Mouse (Mus musculus) embryonic facial prominence, embryonic 15.5 days (tissue): ENCODE results near the gene Tsc1. TPM values are rescaled to one million over a fixed set of nuclear protein-coding genes. Genes with fewer than 3 reads are reported as not detected.
A peak's percentile ranks its signal among the peaks of the same experiment; 100 is the strongest.

Experiments used
- ATAC-seq: fragments of 200-750 bp; cut with Nextera tagmentation; 2 replicates; pipeline ENCODE4 v1.8.0; 2017; ENCODE audit warnings: low read depth, moderate TSS enrichment; ENCODE audit not compliant: insufficient number of reproducible peaks, low FRiP score, low TSS enrichment
- H3K27ac ChIP-seq: fragments of 300-500 bp; sonication (generic); replicated peaks from 2 replicates; pipeline ENCODE4 v1.5.1; 2015; ENCODE audit warnings: mild to moderate bottlenecking, inconsistent platforms
- H3K27me3 ChIP-seq: fragments of 300-500 bp; sonication (generic); 2 replicates; pipeline ENCODE4 v1.6.1; 2015; ENCODE audit warnings: inconsistent platforms
- H3K36me3 ChIP-seq: fragments of 300-500 bp; sonication (generic); 2 replicates; pipeline ENCODE4 v1.6.1; 2015; ENCODE audit warnings: mild to moderate bottlenecking, inconsistent platforms
- H3K4me1 ChIP-seq: fragments of 300-500 bp; sonication (generic); 2 replicates; pipeline ENCODE4 v1.6.1; 2015; ENCODE audit warnings: inconsistent platforms
- H3K4me2 ChIP-seq: fragments of 300-500 bp; sonication (generic); replicated peaks from 2 replicates; pipeline ENCODE4 v1.6.1; 2015; ENCODE audit warnings: mild to moderate bottlenecking, inconsistent platforms
- H3K4me3 ChIP-seq: fragments of 300-500 bp; sonication (generic); replicated peaks from 2 replicates; pipeline ENCODE4 v1.5.1; 2015; ENCODE audit warnings: mild to moderate bottlenecking, inconsistent platforms
- H3K9ac ChIP-seq: fragments of 300-500 bp; sonication (generic); 2 replicates; pipeline ENCODE4 v1.6.1; 2015; ENCODE audit warnings: inconsistent platforms
- H3K9me3 ChIP-seq: fragments of 300-500 bp; sonication (generic); replicated peaks from 2 replicates; pipeline ENCODE4 v1.6.1; 2016; ENCODE audit warnings: inconsistent platforms
- WGBS: fragments of 180-500 bp; shearing (Covaris S2); methylation state at CpG from one replicate; pipeline ENCODE4 v1.1.7; 2015; 5-methylcytosine and 5-hydroxymethylcytosine counted together
- polyA plus RNA-seq: library from polyadenylated mRNA; unstranded; fragments of >200 nt; fragmentation: Nextera tagmentation; extraction: Ambion mirVana; gene quantifications from 2 replicates; pipeline ENCODE4 v1.2.1, GENCODE M21; 2015

Tsc1 gene
- polyA plus RNA-seq, 1 experiment from 2014 or later = 17.2 TPM

DNA sequence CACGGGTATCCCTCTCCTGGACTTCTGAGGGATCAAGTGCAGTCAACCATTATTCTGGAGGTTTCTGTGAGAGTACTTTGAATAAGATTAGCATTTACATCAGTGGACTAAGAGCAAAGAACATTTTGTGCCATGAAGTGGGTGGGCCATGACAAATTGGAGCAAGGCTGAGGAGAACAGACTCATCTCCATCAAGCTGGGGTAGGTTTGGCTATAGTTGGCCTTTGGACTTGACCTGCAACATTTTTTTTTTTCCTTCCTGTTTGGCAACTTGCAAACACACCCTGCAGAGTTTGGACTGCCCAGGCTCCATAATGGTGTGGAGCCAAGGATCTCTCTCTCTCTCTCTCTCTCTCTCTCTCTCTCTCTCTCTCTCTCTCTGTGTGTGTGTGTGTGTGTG is 8.4 kb upstream of the Tsc1 start:
- no peak overlapping the region for H3K4me3 ChIP-seq
- 64% methylated on average over 1 of the region's 1 CpGs for WGBS
- no peaks in the 10 kb centered on the region for H3K9me3 ChIP-seq
- no peaks in the 10 kb centered on the region for H3K4me1 ChIP-seq
- H3K27me3 ChIP-seq = no peaks in the 10 kb centered on the region
- no peak overlapping the region for H3K4me2 ChIP-seq
- H3K27ac ChIP-seq = no peak overlapping the region
- H3K36me3 ChIP-seq = no peaks in the 10 kb centered on the region
- ATAC-seq = no peak
- no peak overlapping the region for H3K9ac ChIP-seq

- Histone ChIP-seq H3K27ac (no peak overlapping the region), H3K27me3 (no peaks in the 10 kb centered on the region), H3K9ac (no peak overlapping the region), H3K9me3 (no peaks in the 10 kb centered on the region), H3K4me1 (peaks cover 2% of the 10 kb centered on the region; the same call in 1 of the 2 replicates), H3K36me3 (no peaks in the 10 kb centered on the region), H3K4me3 (no peak overlapping the region), H3K4me2 (no peak overlapping the region)
- ATAC-seq = no peak
- WGBS = 46% methylated on average over 4 of the region's 4 CpGs
These were observed 7.9 kb upstream of the Tsc1 start for GRCm38 (mm10) chr2:28633136-28633535.

DNA sequence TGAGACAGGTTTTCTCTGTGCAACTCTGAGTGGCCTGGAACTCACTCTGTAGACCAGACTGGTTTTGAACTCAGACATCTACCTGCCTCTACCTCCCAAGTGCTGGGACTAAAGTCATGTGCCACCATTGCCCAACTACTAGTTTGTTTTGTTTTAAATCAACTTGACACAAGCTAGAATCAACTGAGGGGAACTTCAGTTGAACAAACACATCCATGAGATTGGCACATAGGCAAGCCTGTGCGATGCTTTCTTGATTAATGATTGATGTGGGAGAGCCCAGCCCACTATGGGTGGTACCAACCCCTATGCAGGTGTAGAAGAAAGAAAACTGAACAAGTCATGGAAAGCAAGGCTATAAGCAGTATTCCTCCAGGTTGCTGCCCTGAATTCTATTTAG is 5.8 kb upstream of the Tsc1 start:
- Histone ChIP-seq H3K27ac (no peak overlapping the region), H3K36me3 (no peaks in the 10 kb centered on the region), H3K4me1 (peaks cover 11% of the 10 kb centered on the region), H3K4me3 (no peak overlapping the region), H3K27me3 (no peaks in the 10 kb centered on the region), H3K4me2 (no peak overlapping the region), H3K9me3 (no peaks in the 10 kb centered on the region), H3K9ac (no peak overlapping the region)
- 81% methylated on average over 1 of the region's 1 CpGs for WGBS
- ATAC-seq = no peak

GRCm38 (mm10) chr2:28637106-28637845 is 3.8 kb upstream of the Tsc1 start:
- Histone ChIP-seq H3K9ac (no peak overlapping the region), H3K27ac (no peak overlapping the region), H3K4me1 (peaks cover 22% of the 10 kb centered on the region), H3K27me3 (no peaks in the 10 kb centered on the region), H3K36me3 (no peaks in the 10 kb centered on the region), H3K4me3 (no peak overlapping the region), H3K4me2 (no peak overlapping the region), H3K9me3 (no peaks in the 10 kb centered on the region)
- no peak for ATAC-seq
- 80% methylated on average over 9 of the region's 9 CpGs for WGBS

GRCm38 (mm10) chr2:28638352-28638751 is 2.7 kb upstream of the Tsc1 start:
- peak overlapping the region; percentile 18 for H3K4me3 ChIP-seq
- H3K27me3 ChIP-seq = no peaks in the 10 kb centered on the region
- H3K36me3 ChIP-seq = no peaks in the 10 kb centered on the region
- no peaks in the 10 kb centered on the region for H3K9me3 ChIP-seq
- peaks cover 31% of the 10 kb centered on the region for H3K4me1 ChIP-seq
- 16% methylated on average over 9 of the region's 9 CpGs for WGBS
- no peak overlapping the region for H3K9ac ChIP-seq
- H3K27ac ChIP-seq = 0 out of 2 replicates have a peak overlapping the region, but pooled peaks have one; percentile 22
- H3K4me2 ChIP-seq = peak overlapping the region; percentile 37
- no peak for ATAC-seq

DNA sequence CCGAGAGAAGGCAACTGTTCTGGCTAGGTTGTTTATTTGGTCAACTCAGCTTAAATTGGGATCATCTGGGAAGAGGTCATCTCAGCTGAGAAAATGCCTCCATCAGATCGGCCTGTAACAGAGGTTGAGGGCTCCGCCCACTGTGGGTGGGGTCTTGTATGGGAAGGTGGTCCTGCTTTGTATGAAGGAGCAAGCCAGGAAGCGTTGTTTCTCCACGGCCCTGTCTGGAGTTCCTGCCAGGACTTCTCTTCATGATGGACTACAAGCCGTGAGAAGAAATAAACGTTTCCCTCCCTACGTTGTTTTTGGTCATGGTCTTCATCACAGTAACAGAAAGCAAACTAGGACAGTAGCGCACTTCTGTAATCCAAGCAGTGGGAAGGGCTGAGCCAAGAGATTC is 2.1 kb upstream of the Tsc1 start:
- peak overlapping the region; percentile 18 for H3K4me3 ChIP-seq
- peak overlapping the region; percentile 37 for H3K4me2 ChIP-seq
- no peaks in the 10 kb centered on the region for H3K9me3 ChIP-seq
- H3K4me1 ChIP-seq = peaks cover 35% of the 10 kb centered on the region
- H3K27ac ChIP-seq = 0 out of 2 replicates have a peak overlapping the region, but pooled peaks have one; percentile 22
- WGBS = 5% methylated on average over 9 of the region's 9 CpGs
- no peak for ATAC-seq
- no peaks in the 10 kb centered on the region for H3K27me3 ChIP-seq
- H3K9ac ChIP-seq = no peak overlapping the region
- H3K36me3 ChIP-seq = no peaks in the 10 kb centered on the region

DNA sequence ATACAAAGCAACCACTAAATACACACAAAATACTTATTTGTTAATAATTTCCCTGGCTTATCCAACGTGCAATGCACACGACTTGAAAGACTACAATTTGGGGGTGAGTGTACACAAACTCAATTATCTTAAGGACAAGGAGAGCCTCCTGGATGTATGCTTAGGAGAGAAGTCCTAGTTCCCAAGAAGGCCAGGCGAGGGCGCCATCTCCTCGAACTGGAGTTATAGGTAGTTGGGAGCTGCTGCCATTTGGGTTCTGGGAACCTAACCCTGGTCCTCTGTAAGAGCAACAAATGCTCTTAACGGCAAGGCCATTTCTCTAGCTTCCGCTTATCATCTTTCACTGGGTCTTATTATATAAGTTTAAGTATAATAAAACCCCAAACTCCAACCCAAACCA is 1.2 kb upstream of the Tsc1 start:
- WGBS = 51% methylated on average over 7 of the region's 7 CpGs

GRCm38 (mm10) chr2:28641435-28641941 is 460 bp downstream of the Tsc1 start:
- no peaks in the 10 kb centered on the region for H3K36me3 ChIP-seq
- WGBS = under 1% methylated on average over 43 of the region's 43 CpGs
- H3K27me3 ChIP-seq = no peaks in the 10 kb centered on the region
- peak; percentile 68 for ATAC-seq
- peak overlapping the region; percentile 71 for H3K4me2 ChIP-seq
- peak overlapping the region; percentile 90 for H3K27ac ChIP-seq
- H3K9me3 ChIP-seq = no peaks in the 10 kb centered on the region
- H3K9ac ChIP-seq = peak overlapping the region; percentile 69
- H3K4me3 ChIP-seq = peak overlapping the region; percentile 98
- peaks cover 35% of the 10 kb centered on the region for H3K4me1 ChIP-seq

More for the DNA sequence above, 1.2 kb upstream of the Tsc1 start:
- peaks cover 35% of the 10 kb centered on the region for H3K4me1 ChIP-seq
- H3K36me3 ChIP-seq = no peaks in the 10 kb centered on the region
- H3K4me3 ChIP-seq = no peak overlapping the region
- H3K27ac ChIP-seq = no peak overlapping the region
- H3K9me3 ChIP-seq = no peaks in the 10 kb centered on the region
- no peak for ATAC-seq
- H3K9ac ChIP-seq = no peak overlapping the region
- no peak overlapping the region for H3K4me2 ChIP-seq
- no peaks in the 10 kb centered on the region for H3K27me3 ChIP-seq

GRCm38 (mm10) chr2:28643081-28643480 is 2.1 kb downstream of the Tsc1 start:
- Histone ChIP-seq H3K36me3 (no peaks in the 10 kb centered on the region), H3K9ac (no peak overlapping the region), H3K27me3 (no peaks in the 10 kb centered on the region), H3K4me3 (no peak overlapping the region), H3K4me1 (peaks cover 34% of the 10 kb centered on the region), H3K27ac (no peak overlapping the region), H3K4me2 (no peak overlapping the region), H3K9me3 (no peaks in the 10 kb centered on the region)
- no peak for ATAC-seq
- 65% methylated on average over 3 of the region's 3 CpGs for WGBS

DNA sequence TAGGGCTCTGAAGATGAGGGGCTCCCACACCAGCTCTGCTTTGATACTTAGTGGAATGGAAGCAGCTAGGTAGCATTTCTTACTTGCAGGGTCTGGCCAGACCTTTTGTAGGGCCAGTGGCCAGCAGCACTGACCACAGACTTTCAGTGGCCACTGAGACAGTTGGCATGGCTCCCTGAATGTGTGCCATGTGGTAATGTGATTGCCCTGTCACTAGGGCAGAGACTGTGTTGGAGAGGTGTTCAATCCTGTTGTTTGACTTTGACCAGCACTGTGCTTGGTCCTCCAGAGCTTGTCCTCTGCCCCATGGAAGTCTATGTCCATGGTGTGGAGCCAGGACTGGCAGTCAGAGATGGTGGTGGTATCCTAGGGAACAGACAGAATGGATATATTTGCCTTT is 9.5 kb downstream of the Tsc1 start:
- no peaks in the 10 kb centered on the region for H3K27me3 ChIP-seq
- no peak for ATAC-seq
- no peak overlapping the region for H3K9ac ChIP-seq
- H3K4me2 ChIP-seq = no peak overlapping the region
- H3K4me1 ChIP-seq = no peaks in the 10 kb centered on the region
- peaks cover 9% of the 10 kb centered on the region; the same call in 1 of the 2 replicates for H3K36me3 ChIP-seq
- H3K9me3 ChIP-seq = no peaks in the 10 kb centered on the region
- no peak overlapping the region for H3K4me3 ChIP-seq
- no peak overlapping the region for H3K27ac ChIP-seq

DNA sequence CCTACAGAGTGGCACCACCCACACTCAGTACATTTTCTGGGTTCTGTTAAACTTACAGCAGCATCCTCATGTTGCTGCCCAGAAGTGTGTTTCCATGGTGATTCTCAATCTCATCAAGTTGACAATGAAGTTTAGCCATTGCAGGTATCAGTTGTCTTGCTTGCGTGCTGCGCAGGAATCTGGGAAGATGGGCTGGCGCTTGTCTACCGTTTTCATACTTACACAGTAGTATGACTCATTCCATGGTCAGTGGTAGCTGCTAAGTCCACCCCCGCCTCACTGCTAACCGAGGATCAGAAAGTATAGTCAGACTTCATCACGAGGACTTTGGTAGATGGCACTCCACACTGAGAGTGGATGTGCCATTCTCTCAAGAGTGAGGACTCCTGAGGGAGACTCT is 12.3 kb downstream of the Tsc1 start:
- no peaks in the 10 kb centered on the region for H3K4me1 ChIP-seq
- no peaks in the 10 kb centered on the region for H3K27me3 ChIP-seq
- H3K4me2 ChIP-seq = no peak overlapping the region
- H3K9ac ChIP-seq = no peak overlapping the region
- WGBS = 93% methylated on average over 7 of the region's 7 CpGs
- no peaks in the 10 kb centered on the region for H3K9me3 ChIP-seq
- no peak overlapping the region for H3K4me3 ChIP-seq
- H3K36me3 ChIP-seq = peaks cover 29% of the 10 kb centered on the region
- ATAC-seq = no peak
- H3K27ac ChIP-seq = no peak overlapping the region

GRCm38 (mm10) chr2:28654295-28654694 is 13.3 kb downstream of the Tsc1 start:
- no peak overlapping the region for H3K9ac ChIP-seq
- H3K4me2 ChIP-seq = no peak overlapping the region
- peaks cover 39% of the 10 kb centered on the region for H3K36me3 ChIP-seq
- H3K27ac ChIP-seq = no peak overlapping the region
- no peaks in the 10 kb centered on the region for H3K9me3 ChIP-seq
- ATAC-seq = no peak
- H3K27me3 ChIP-seq = no peaks in the 10 kb centered on the region
- WGBS = 66% methylated on average over 2 of the region's 2 CpGs
- H3K4me3 ChIP-seq = no peak overlapping the region
- H3K4me1 ChIP-seq = no peaks in the 10 kb centered on the region
